Mouse (Mus musculus) limb, embryonic 13.5 days (tissue): ENCODE data around the gene Traf3ip1. TPM values are rescaled to one million over a fixed set of nuclear protein-coding genes. Genes with fewer than 3 reads are reported as not detected.
"Not testable (repeated sequence)": the region's sequence is repeated elsewhere in the genome, so short reads cannot be mapped to it uniquely, and the experiment has no call there.

Experiments used
- ATAC-seq: fragments of 200-750 bp; cut with Nextera tagmentation; 2 replicates; pipeline ENCODE4 v1.8.0; 2017; ENCODE audit warnings: low read depth, moderate number of reproducible peaks, moderate TSS enrichment; ENCODE audit not compliant: low FRiP score
- H3K27ac ChIP-seq: fragments of 300-500 bp; sonication (generic); 2 replicates; pipeline ENCODE4 v1.5.1; 2015; ENCODE audit warnings: inconsistent platforms, mild to moderate bottlenecking, moderate library complexity
- H3K27me3 ChIP-seq: fragments of 300-500 bp; sonication (generic); 2 replicates; pipeline ENCODE4 v1.6.1; 2015; ENCODE audit warnings: mild to moderate bottlenecking, inconsistent platforms
- H3K36me3 ChIP-seq: fragments of 300-500 bp; sonication (generic); 2 replicates; pipeline ENCODE4 v1.6.1; 2015; ENCODE audit warnings: inconsistent platforms, mild to moderate bottlenecking, moderate library complexity
- H3K4me1 ChIP-seq: fragments of 300-500 bp; sonication (generic); 2 replicates; pipeline ENCODE4 v1.6.1; 2015; ENCODE audit warnings: inconsistent platforms
- H3K4me2 ChIP-seq: fragments of 300-500 bp; sonication (generic); replicated peaks from 2 replicates; pipeline ENCODE4 v1.6.1; 2015; ENCODE audit warnings: inconsistent platforms, mild to moderate bottlenecking, moderate library complexity
- H3K4me3 ChIP-seq: fragments of 300-500 bp; sonication (generic); 2 replicates; pipeline ENCODE4 v1.5.1; 2015; ENCODE audit warnings: moderate library complexity, mild to moderate bottlenecking, inconsistent platforms
- H3K9ac ChIP-seq: fragments of 300-500 bp; sonication (generic); 2 replicates; pipeline ENCODE4 v1.6.1; 2015; ENCODE audit warnings: mild to moderate bottlenecking, inconsistent platforms
- H3K9me3 ChIP-seq: fragments of 300-500 bp; sonication (generic); 2 replicates; pipeline ENCODE4 v1.6.1; 2016; ENCODE audit warnings: inconsistent platforms
- WGBS: fragments of 180-500 bp; shearing (Covaris S2); methylation state at CpG from one replicate; pipeline ENCODE4 v1.1.7; 2015; 5-methylcytosine and 5-hydroxymethylcytosine counted together
- polyA plus RNA-seq: library from polyadenylated mRNA; unstranded; fragments of >200 nt; fragmentation: Nextera tagmentation; extraction: Ambion mirVana; gene quantifications from 2 replicates; pipeline ENCODE4 v1.2.1, GENCODE M21; 2015

Traf3ip1 gene
- polyA plus RNA-seq, 1 experiment from 2014 or later: 10.0 TPM

DNA sequence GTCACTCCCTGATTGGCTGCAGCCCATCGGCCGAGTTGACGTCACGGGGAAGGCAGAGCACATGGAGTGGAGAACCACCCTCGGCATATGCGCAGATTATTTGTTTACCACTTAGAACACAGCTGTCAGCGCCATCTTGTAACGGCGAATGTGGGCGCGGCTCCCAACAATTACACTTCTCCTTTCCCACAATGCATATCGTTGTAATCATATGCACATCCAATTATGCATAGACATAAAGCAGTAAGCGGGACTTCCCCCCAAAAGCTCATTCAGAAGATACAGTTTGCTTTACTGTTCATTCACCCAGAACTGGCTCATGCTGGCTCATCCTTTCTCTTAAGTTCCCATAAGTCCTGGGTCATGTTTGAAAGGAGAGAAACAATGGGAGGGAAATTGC is 16.3 kb upstream of the Traf3ip1 start:
- not testable (repeated sequence) for H3K4me3 ChIP-seq

DNA sequence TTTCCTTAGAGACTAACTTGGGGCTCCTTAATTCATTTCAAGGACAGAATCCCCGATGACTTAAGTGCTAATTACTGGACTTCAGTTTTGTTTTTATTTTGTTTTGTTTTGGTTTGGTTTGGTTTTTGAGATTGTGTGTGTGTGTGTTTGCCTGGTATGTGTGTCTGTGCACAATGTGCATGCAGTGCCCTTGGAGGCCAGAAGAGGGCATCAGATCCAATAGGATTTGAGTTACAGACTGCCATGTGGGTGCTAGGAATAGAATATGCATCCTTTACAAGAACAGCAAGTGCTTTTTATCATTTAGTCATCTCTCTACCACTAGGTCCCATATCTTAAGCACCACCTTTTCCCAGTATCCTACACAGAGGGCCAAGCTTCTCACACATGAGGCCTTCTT is 15.5 kb upstream of the Traf3ip1 start:
- H3K4me1 ChIP-seq: no peaks in the 10 kb centered on the region
- H3K4me2 ChIP-seq: no peak overlapping the region
- no peaks in the 10 kb centered on the region for H3K27me3 ChIP-seq
- H3K9ac ChIP-seq: no peak overlapping the region
- no peaks in the 10 kb centered on the region for H3K36me3 ChIP-seq
- no peak for ATAC-seq
- H3K4me3 ChIP-seq: no peak overlapping the region
- H3K9me3 ChIP-seq: peaks cover 7% of the 10 kb centered on the region; the same call in 1 of the 2 replicates
- no peak overlapping the region for H3K27ac ChIP-seq
- 100% methylated on average over 1 of the region's 1 CpGs for WGBS

More for the DNA sequence above, 16.3 kb upstream of the Traf3ip1 start:
- not testable (repeated sequence) for H3K9ac ChIP-seq, ATAC-seq, H3K9me3 ChIP-seq, H3K27me3 ChIP-seq, H3K36me3 ChIP-seq, H3K4me1 ChIP-seq, H3K27ac ChIP-seq, H3K4me2 ChIP-seq
- 97% methylated on average over 13 of the region's 13 CpGs for WGBS

GRCm38 (mm10) chr1:91482616-91483211 is 11.7 kb upstream of the Traf3ip1 start:
- ATAC-seq: no peak
- WGBS: 76% methylated on average over 7 of the region's 7 CpGs
- Histone ChIP-seq H3K9ac (no peak overlapping the region), H3K36me3 (no peaks in the 10 kb centered on the region), H3K9me3 (peaks cover 7% of the 10 kb centered on the region; the same call in 1 of the 2 replicates), H3K4me1 (no peaks in the 10 kb centered on the region), H3K27ac (no peak overlapping the region), H3K4me2 (no peak overlapping the region), H3K27me3 (no peaks in the 10 kb centered on the region), H3K4me3 (no peak overlapping the region)

DNA sequence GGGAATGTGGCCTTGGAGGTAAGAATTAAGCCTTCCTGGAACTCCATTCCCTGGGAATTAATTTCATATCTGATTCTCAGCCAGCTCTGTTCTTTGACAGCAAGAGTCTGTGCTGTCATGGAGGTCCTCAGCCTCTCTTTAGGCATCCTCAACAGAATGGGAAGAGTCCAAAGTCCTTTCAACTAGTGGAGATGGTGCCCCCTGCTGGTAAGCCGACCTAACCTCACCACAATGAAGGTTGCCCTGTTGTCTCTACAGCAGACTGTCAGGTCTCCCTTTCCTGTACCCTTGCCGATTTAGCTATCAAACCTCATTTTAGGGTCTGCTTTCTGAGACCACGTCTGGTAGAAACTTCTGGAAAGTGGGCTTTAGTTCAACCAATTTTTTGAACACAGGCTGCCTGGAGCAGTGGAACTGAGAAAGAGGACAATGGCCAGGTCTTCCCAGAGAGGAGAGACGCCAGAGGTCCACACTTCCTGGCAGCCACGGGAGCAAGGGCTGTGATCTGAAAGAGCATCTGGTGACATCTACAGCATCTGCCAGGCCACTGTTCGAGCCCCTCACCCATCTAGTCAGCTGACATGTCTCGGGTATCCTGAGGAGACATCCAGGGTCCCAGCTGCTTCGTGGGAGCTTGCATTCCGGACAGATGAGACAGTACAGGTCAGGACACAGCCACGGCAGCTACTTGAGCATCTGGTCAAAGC is 11.0 kb upstream of the Traf3ip1 start:
- Histone ChIP-seq H3K27me3 (no peaks in the 10 kb centered on the region), H3K4me3 (no peak overlapping the region), H3K9me3 (peaks cover 4% of the 10 kb centered on the region; the same call in 1 of the 2 replicates), H3K27ac (no peak overlapping the region), H3K4me1 (no peaks in the 10 kb centered on the region), H3K9ac (no peak overlapping the region), H3K36me3 (no peaks in the 10 kb centered on the region), H3K4me2 (no peak overlapping the region)
- ATAC-seq: peak; percentile 73
- 45% methylated on average over 10 of the region's 10 CpGs for WGBS

- Histone ChIP-seq H3K4me2 (no peak overlapping the region), H3K27ac (no peak overlapping the region), H3K4me1 (no peaks in the 10 kb centered on the region), H3K27me3 (no peaks in the 10 kb centered on the region), H3K36me3 (no peaks in the 10 kb centered on the region), H3K9me3 (no peaks in the 10 kb centered on the region), H3K4me3 (no peak overlapping the region), H3K9ac (no peak overlapping the region)
- no peak for ATAC-seq
- 69% methylated on average over 5 of the region's 5 CpGs for WGBS
These were observed 10.5 kb upstream of the Traf3ip1 start for GRCm38 (mm10) chr1:91484011-91484346.

- ATAC-seq: no peak
- no peaks in the 10 kb centered on the region for H3K4me1 ChIP-seq
- no peaks in the 10 kb centered on the region for H3K36me3 ChIP-seq
- H3K4me3 ChIP-seq: no peak overlapping the region
- H3K27me3 ChIP-seq: no peaks in the 10 kb centered on the region
- WGBS: 66% methylated on average over 3 of the region's 3 CpGs
- H3K9ac ChIP-seq: no peak overlapping the region
- H3K9me3 ChIP-seq: no peaks in the 10 kb centered on the region
- no peak overlapping the region for H3K4me2 ChIP-seq
- H3K27ac ChIP-seq: no peak overlapping the region
These were observed 9.0 kb upstream of the Traf3ip1 start for GRCm38 (mm10) chr1:91485422-91485821.

GRCm38 (mm10) chr1:91486165-91486564 is 8.3 kb upstream of the Traf3ip1 start:
- Histone ChIP-seq H3K4me3 (no peak overlapping the region), H3K4me1 (no peaks in the 10 kb centered on the region), H3K4me2 (no peak overlapping the region), H3K27me3 (no peaks in the 10 kb centered on the region), H3K9me3 (no peaks in the 10 kb centered on the region), H3K27ac (no peak overlapping the region), H3K9ac (no peak overlapping the region), H3K36me3 (no peaks in the 10 kb centered on the region)
- WGBS: 73% methylated on average over 3 of the region's 3 CpGs
- ATAC-seq: no peak

- WGBS: 62% methylated on average over 1 of the region's 1 CpGs
- ATAC-seq: no peak
- H3K9me3 ChIP-seq: no peaks in the 10 kb centered on the region
- H3K4me2 ChIP-seq: no peak overlapping the region
- H3K9ac ChIP-seq: no peak overlapping the region
- H3K4me1 ChIP-seq: peaks cover 8% of the 10 kb centered on the region
- peaks cover 4% of the 10 kb centered on the region; the same call in 1 of the 2 replicates for H3K27me3 ChIP-seq
- H3K4me3 ChIP-seq: no peak overlapping the region
- H3K36me3 ChIP-seq: no peaks in the 10 kb centered on the region
- H3K27ac ChIP-seq: no peak overlapping the region
These were observed 4.1 kb upstream of the Traf3ip1 start for GRCm38 (mm10) chr1:91490322-91490721.

DNA sequence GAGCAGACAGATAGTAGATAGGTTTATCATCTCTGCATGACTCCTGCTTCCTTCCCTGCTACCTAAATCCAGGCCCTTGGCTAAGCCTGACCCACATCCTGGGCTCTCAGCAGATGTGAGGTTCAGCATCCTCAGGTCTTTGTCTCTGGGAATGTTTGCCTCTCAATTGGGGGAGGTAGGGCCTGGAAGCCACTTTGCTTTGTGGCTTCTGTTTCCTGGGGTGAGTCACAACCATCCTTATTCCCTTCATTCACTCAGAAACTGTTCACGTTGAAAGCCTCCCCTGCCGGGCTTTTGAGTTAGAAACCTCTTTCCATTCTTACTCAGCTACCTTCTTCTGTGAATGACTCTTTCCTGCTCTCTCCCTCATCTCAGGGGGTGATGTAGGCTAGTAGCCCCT is 1.7 kb upstream of the Traf3ip1 start:
- peaks cover 4% of the 10 kb centered on the region; the same call in 1 of the 2 replicates for H3K27me3 ChIP-seq
- H3K4me2 ChIP-seq: no peak overlapping the region
- no peak overlapping the region for H3K9ac ChIP-seq
- H3K4me1 ChIP-seq: peaks cover 18% of the 10 kb centered on the region
- H3K36me3 ChIP-seq: no peaks in the 10 kb centered on the region
- no peak overlapping the region for H3K27ac ChIP-seq
- no peak for ATAC-seq
- H3K4me3 ChIP-seq: no peak overlapping the region
- no peaks in the 10 kb centered on the region for H3K9me3 ChIP-seq
- WGBS: 61% methylated on average over 2 of the region's 2 CpGs

DNA sequence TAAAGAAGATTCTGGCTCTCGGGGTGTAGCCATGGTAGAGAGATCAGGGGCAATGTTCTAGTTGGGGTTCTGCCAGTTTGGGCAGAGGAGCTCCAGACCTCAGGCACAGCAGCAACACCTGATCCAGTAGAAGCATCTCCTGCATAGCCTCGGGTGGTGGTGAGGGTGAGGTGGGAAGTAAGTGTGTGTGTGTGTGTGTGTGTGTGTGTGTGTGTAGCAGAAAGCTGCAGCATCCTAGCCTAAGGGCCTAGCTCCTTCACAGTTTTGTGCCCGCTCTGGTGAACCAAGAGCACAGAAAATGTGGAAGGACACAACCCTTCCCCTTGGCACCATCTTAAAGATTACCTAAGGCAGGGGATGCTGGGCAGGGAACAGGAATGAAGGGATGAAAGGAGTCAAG is 509 bp upstream of the Traf3ip1 start:
- no peak for ATAC-seq
- 41% methylated on average over 3 of the region's 3 CpGs for WGBS
- Histone ChIP-seq H3K36me3 (no peaks in the 10 kb centered on the region), H3K4me2 (peak overlapping the region; percentile 93), H3K9ac (peak overlapping the region; percentile 89; the same call in 1 of the 2 replicates), H3K4me1 (peaks cover 18% of the 10 kb centered on the region), H3K9me3 (no peaks in the 10 kb centered on the region), H3K27ac (no peak overlapping the region), H3K4me3 (peak overlapping the region; percentile 90), H3K27me3 (peaks cover 4% of the 10 kb centered on the region; the same call in 1 of the 2 replicates)

DNA sequence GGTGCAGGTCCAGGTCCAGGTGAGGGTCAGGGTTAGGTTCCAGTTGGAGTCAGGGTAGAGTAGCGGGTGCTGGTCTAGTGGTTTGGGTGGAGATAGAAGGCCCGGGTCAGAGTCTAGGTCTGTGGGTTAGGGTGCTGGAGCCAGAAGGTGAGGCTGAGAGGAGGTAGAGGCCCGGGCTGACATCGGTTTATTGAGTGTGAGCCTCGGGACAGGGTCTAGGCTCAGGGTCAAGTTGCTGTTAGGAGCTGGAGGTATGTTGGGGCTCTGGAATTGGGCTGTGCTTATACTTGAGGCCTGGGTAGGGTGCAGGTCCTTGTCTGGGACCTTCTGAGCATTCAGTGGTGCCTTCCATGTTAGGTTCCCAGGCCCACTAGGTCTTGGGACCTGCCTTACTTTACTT is 874 bp downstream of the Traf3ip1 start:
- Histone ChIP-seq H3K4me2 (peak overlapping the region; percentile 93), H3K9ac (peak overlapping the region; percentile 89), H3K4me1 (peaks cover 18% of the 10 kb centered on the region), H3K9me3 (no peaks in the 10 kb centered on the region), H3K4me3 (peak overlapping the region; percentile 90), H3K36me3 (peaks cover 10% of the 10 kb centered on the region; the same call in 1 of the 2 replicates), H3K27me3 (peaks cover 4% of the 10 kb centered on the region; the same call in 1 of the 2 replicates), H3K27ac (no peak overlapping the region)
- 51% methylated on average over 5 of the region's 5 CpGs for whole genome bisulfite sequencing
- no peak for ATAC-seq

- Histone ChIP-seq H3K4me3 (no peak overlapping the region), H3K27me3 (peaks cover 3% of the 10 kb centered on the region; the same call in 1 of the 2 replicates), H3K9me3 (no peaks in the 10 kb centered on the region), H3K4me1 (peaks cover 18% of the 10 kb centered on the region), H3K27ac (no peak overlapping the region), H3K36me3 (peaks cover 39% of the 10 kb centered on the region), H3K9ac (no peak overlapping the region), H3K4me2 (no peak overlapping the region)
- 94% methylated on average over 6 of the region's 6 CpGs for WGBS
- ATAC-seq: no peak
These were observed 4.1 kb downstream of the Traf3ip1 start for GRCm38 (mm10) chr1:91498579-91498978.
